Mouse (Mus musculus): ENCODE results near the gene Henmt1. TPM values are rescaled to one million over a fixed set of nuclear protein-coding genes. Genes with fewer than 3 reads are reported as not detected.

The Henmt1 gene
- total RNA-seq (2021), result not detected

GRCm38 (mm10) chr3:108939573-108939972 is at the start of gene Henmt1:
TSS of gene Henmt1 (plus strand) at chr3:108939873.
- no peak for DNase-seq

DNA sequence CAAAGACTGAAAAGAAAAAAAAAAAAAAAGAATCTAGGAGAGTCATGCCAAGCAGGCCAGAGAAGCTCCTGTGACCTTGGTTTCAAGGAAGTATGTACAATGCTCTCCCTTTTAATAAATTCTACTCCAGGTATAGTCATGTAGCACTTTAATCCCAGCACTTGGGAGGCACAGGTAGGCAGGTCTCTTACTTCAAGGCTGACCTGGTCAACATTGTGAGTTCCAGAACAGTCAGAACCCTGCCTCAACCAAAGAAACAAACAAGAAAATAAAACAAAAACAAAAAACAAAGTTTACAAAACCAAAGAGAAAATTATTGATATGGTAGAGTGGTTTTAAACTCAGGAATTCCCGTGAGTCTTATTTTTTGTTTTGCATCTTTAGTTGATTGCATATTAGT is 49.8 kb upstream of the Henmt1 start, which contains the start of gene Fndc7:
Gene Fndc7 (minus strand): TSS at position 101 of the 400 bp plus-strand sequence.
- no peak for DNase-seq

- no peak for DNase-seq
Measured at GRCm38 (mm10) chr3:108892080-108892479, 47.6 kb upstream of the Henmt1 start.

- DNase-seq, result no peak
Measured at GRCm38 (mm10) chr3:108892914-108893313, 46.8 kb upstream of the Henmt1 start.

GRCm38 (mm10) chr3:108898640-108899039 is 41.0 kb upstream of the Henmt1 start:
- no peak for DNase-seq

DNA sequence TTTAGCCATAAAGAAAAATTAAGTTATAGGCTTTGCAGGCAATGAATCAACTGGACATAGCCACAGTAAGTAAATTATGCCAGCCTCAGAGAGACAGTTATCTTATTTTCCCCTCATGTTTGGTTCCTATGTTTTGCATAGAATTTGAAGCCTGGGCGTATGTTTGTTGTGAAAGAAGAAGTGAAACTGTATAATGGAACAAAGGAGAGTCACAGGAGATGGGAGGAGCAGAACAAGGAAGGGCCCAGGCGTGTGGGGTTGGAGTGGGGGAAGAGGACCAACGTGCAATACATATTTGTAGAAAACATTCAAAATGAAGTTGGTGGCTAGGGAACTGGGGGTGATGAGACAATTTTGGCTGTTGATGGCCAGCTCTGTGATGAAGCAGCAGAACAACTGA is 39.5 kb upstream of the Henmt1 start:
- no peak for DNase-seq

DNA sequence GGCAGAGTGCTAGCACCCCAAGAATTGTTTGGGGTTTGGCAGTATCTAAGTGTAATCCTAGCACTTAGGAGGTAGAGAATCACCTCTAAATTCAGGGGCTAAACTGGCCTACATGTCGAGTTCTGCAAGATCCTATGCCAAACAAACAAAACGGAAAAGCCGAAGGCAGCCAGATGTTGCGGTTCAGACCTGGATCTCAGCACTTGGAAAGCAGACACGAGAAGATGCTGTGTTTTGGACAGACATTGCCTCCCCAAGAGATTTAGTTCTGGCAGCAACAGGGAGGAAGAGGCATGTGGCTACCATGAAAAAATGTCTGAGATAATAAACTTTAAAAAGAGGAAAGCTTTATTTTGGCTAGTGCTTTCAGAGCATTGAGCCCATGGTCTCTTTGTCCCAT is 39.0 kb upstream of the Henmt1 start:
- no peak for DNase-seq

DNA sequence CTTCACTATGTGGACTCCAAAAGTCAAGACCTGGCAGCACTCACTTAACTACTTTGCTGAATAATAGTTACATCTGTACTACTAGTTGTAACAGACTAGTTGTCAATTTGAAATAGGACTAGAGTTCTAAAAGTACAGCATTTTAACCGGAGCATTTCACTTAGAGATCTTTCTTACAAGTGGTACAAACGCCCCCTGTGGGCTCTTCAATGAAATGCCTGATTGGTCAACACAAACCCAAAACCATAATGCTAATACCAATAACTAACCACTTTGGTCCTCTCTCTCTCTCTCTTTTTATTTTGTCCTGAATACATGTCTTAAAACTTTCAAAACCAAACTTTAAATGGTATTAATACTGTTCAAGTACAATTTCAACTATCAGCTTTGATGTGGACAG is 37.6 kb upstream of the Henmt1 start:
- no peak for DNase-seq

GRCm38 (mm10) chr3:108902934-108903333 is 36.7 kb upstream of the Henmt1 start:
- no peak for DNase-seq

DNA sequence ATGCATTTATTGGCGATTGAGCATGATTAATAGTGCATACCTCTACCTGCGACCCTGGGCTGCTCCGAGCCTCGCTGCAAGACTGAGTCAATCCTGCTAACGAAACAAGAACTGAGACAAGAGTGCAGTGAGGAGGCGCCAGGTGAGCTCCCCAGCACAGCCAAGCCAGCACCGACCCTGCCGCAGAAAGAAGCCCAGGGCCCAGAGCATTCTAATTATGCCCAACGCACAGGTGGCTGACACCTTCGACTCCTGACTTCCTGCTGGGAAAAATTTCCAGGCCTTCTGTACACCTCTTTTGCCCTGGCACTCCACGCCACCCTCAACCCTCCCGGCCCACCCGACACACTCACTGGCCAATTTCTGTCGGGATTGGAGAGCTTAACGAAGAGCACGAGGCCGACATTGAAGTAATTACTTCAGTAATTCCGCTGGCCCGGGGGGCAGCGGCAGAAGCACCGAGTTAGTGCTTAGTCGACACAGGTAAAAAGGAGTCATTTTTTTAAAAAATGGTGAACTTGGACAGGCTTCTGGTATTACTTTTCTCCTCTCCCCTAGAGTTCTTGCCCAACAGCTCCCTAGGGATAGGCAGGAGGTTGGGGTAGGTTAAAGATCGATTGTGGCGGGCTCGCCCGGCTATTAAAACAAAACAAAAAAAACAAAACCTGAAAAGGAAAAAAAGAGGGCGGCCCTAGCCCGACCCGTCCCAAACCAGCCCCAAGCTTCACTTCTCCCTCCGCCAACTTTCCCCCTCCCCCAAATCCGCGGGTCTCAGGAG is 29.2 kb upstream of the Henmt1 start:
- DNase-seq, result peak; percentile 16

- DNase-seq, result peak; percentile 69
Measured at GRCm38 (mm10) chr3:108911081-108911547, 28.6 kb upstream of the Henmt1 start.

DNA sequence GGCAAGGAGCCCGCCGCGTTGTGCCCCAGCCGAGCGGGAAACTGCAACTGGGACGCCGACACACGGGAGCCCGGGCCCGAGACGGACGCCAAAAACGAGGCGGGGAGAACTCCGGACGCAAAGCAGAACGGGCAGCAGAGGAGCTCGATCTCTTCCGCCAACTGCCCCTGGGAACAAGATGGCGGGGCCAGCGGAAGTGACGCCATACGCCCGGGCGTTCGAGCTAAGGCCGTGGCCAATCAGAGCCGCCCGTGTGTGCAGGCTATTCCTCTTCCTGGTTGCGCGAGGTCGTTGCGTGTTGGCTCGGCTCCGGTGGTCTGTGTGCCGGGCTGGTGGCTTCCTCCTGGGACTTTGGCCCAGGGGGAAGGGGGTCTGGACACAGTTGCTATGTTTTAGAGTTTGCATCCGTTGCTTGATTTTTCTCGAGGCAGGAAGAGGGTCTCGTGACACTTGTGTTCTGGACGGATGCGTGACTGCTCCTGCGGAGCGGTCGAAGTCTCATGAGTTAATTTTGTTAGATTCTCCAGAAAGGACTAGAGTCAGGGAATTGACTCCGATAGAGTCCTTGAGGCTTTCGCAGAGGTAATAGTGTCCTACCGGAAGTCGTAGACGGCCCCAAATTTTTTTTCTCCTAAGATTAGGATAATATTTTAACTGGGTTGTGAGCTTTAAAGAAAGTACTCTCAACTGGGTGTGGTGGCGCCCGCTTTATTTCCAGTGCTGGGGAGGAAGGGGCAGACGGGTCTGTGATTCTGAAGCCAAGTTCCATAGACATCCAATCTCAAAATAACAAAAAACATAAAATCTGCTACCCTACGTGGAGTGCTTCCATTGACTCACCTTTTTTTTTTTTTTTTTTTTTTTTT is 27.9 kb upstream of the Henmt1 start, which contains the start of gene Prpf38b:
Gene Prpf38b (minus strand): TSS at position 180 of the 866 bp plus-strand sequence.
- peak; percentile 97 for DNase-seq

DNA sequence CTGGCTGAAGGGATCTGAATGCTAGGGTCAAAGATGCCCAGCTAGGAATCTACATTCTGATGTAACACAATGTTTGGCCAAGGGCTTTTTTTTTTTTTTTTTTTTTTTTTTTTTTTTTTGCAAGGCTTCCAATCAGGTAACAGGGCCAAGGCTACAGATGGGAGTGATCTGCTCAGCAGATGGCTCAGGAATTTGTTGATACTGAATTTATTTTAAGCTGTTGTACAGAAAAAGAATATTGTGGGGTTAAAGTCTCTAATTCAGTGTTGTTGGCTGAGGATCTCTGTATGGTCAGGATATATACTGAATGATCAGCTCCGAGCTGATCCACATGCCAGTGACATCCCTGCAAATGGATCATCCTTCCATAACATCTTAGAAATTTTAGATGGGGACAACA is 23.7 kb upstream of the Henmt1 start:
- DNase-seq, result no peak

- no peak for DNase-seq
Measured at GRCm38 (mm10) chr3:108916857-108917256, 22.8 kb upstream of the Henmt1 start.

DNA sequence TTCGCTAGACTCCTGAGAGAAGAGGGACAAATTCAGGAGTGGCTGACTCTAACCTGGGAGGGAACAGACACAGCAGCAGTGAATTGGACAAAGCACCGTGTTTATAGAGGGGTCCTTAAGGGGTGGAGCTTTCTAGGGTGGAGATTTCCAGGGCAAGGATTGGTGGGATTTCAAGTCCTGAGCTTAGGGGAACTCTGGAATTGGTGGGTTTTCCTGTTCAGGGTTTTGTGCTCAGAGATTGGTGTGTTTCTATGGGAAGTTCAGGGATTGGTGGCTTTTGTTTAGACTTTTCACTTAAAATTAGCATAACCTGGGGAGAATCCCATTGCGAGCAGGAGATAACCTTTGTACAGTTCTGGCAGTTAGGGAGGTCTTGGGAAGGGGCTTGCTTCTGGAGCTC is 21.7 kb upstream of the Henmt1 start:
- DNase-seq, result no peak

DNA sequence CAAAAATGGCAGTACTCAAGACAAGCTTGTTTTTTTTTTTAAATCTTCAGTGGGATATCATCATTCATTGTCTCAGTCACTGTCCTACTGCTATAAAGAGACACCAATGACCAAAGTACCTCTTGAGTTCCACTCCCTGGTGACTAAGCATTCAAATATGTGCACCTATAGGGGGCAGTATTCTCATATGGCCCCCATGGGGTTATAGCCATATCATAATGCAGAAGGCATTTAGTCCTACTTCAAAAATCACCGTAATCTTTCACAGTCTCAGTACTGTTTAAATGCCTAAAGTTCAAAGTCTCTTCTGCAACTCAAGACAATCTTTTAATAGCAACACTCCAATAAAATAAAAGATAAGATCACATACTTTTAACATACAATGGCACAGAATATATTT is 20.8 kb upstream of the Henmt1 start:
- DNase-seq, result no peak

DNA sequence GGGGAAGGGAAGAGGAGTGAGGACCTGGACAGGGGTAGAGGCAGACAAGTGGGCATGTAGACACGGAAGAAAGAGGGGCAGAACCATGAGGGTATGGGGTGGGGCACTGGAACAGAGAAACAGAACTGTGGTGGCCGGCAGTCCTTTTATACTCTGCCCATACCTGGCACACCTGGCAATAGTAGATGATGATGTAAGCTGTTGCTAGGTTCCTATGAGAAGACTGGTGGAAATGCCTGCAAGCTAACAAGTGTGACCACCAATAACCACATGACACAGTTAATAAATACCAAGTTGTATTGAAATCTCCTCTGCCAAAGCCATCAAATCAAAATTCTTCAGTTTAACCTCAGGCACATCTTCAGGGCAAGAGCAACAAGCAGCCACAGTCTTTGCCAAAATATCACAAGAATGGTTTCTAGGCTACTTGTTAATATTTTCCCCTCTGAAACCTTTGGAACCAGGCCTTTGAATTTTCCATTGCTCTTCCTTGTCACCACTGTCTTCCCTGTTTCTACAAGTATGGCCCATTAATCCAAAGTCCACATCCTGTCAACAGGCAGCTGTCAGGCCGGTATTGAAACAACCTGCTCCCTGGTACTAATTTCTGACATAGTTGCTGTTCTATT is 19.1 kb upstream of the Henmt1 start:
- no peak for DNase-seq

DNA sequence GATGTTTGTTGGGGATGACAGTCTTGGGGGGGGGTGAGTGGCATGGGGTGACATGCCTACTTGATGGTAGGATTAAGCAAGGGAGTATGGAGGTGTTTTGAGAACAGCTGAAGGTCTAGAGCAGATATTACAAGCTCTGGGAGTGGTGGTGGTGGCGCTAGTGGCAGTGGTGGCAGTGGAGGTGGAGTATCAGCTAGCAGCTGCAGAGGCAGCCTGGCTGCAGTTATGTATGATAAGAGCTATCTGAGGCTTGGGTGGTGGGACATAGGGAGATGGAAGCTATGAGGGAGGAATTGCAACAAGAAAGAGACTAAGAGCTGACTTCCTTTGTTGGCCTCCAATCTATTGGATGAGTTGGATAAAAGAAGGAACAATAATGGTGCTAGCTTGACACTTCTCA is 17.9 kb upstream of the Henmt1 start:
- DNase-seq, result no peak

DNA sequence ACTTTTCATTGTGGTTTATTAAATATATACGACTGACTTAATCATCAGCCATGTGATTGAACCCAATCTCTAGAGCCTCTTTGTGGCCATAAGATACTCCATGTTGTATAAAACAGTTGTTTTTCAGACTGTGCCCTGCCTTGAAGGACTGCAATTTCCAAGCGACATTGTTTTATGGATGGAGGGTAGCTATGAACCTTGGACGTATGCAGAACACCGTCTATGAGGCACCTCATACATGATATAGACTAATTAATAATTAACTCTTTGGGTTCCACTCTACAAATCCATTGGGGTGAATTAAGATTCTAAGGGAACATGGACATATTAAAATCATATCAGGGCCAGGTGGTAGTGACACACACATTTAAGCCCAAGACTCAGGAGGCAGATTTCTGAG is 14.0 kb upstream of the Henmt1 start:
- DNase-seq, result no peak

GRCm38 (mm10) chr3:108926308-108926707 is 13.4 kb upstream of the Henmt1 start:
- no peak for DNase-seq

DNA sequence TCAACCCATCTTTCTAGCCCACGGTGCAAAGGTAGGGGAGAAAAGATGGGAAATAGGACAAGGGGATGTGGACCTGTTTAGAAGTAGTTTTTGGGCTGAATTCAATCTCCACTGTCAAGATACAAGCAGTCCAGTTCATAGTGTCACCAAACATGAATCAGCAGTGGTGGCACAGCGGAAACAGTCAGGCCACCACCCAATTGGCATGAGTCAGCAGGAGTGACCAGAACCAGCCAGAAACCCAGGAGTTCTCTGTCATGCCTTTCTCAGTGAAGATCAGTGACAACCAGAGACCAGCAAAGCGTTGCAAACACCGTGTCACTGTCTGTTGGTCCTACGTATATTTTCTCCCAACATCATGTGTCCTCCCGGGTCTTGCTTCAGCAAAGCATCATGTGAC is 6.1 kb upstream of the Henmt1 start:
- DNase-seq, result no peak

DNA sequence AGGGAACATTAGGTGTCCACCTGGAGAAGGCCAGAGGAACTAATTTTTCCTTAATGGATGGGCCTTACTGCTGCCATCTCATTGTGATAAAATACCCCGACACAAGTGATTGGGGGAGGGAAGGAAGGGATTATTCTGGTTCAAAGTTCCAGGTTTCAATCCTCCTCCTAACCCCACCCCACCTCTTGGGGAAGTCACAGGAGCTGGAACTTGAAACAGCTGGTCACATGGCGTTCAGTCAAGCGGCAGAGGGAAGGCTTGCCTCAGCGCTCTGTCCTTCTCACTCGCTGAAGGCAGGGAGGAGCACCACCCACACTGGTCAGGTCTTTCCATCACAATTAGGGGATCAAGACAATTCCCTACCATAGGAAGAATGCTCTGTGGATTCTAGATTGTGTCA is 982 bp upstream of the Henmt1 start:
- no peak for DNase-seq
